Mouse (Mus musculus) myocyte (in vitro differentiated cells): ENCODE measurements at regions not wholly inside any gene's neighbourhood (a gene's known extent, or its start where the extent isn't known, plus 50 kb on each side); places are given as distances from the start of the nearest gene placed in this dataset.

Experiments
- H3K27me3 ChIP-seq: one replicate; pipeline ENCODE4 v1.6.1; 2011; ENCODE audit not compliant: control insufficient read depth, insufficient read depth, insufficient read length
- H3K36me3 ChIP-seq: one replicate; pipeline ENCODE4 v1.6.1; 2011; ENCODE audit not compliant: control insufficient read depth, insufficient read depth
- H3K4me2 ChIP-seq: one replicate; pipeline ENCODE4 v1.6.1; 2011; ENCODE audit warnings: low read depth, control low read depth
- H3K4me3 ChIP-seq: one replicate; pipeline ENCODE4 v1.5.1; 2011; ENCODE audit warnings: mild to moderate bottlenecking, control low read depth, moderate library complexity
- H3K79me2 ChIP-seq: one replicate; pipeline ENCODE4 v1.6.1; 2011; ENCODE audit not compliant: control insufficient read depth, insufficient read depth
- H3ac ChIP-seq: one replicate; pipeline ENCODE4 v1.6.1; 2011; ENCODE audit not compliant: control insufficient read depth, insufficient read length
- CEBPB ChIP-seq: IDR thresholded peaks from 2 replicates; pipeline ENCODE4 v1.6.1; 2011; ENCODE audit warnings: mild to moderate bottlenecking, moderate library complexity; ENCODE audit not compliant: poor library complexity, insufficient read depth, severe bottlenecking
- E2F4 ChIP-seq: IDR thresholded peaks from one replicate; pipeline ENCODE4 v1.6.1; 2011; ENCODE audit warnings: mild to moderate bottlenecking, control low read depth, moderate library complexity; ENCODE audit not compliant: insufficient read depth
- MAX ChIP-seq: IDR thresholded peaks from one replicate; pipeline ENCODE4 v1.6.1; 2011; ENCODE audit warnings: low read depth, mild to moderate bottlenecking, control low read depth
- MYOD1 ChIP-seq, 3 experiments: IDR thresholded peaks; one replicate each; pipeline ENCODE4 v1.6.1; 2011; ENCODE audit warnings: control low read depth in 2 of 3, low read depth in 2 of 3, mild to moderate bottlenecking in 2 of 3, moderate library complexity in 1 of 3; ENCODE audit not compliant: insufficient read length in 2 of 3, control insufficient read depth in 1 of 3
- MYOG ChIP-seq, 3 experiments: IDR thresholded peaks; one replicate each; pipeline ENCODE4 v1.6.1; 2011; ENCODE audit warnings: control low read depth in 2 of 3, low read depth in 2 of 3, mild to moderate bottlenecking in 2 of 3; ENCODE audit not compliant: insufficient read length in 2 of 3, control insufficient read depth in 1 of 3, insufficient read depth in 1 of 3
- POLR2A ChIP-seq: IDR thresholded peaks from one replicate; pipeline ENCODE4 v1.6.1; 2011; ENCODE audit warnings: low read depth, mild to moderate bottlenecking, control low read depth, moderate library complexity; ENCODE audit not compliant: insufficient read length
- POLR2AphosphoS2 ChIP-seq: IDR thresholded peaks from one replicate; pipeline ENCODE4 v1.6.1; 2011; ENCODE audit warnings: low read depth, control low read depth; ENCODE audit not compliant: insufficient read length
- REST ChIP-seq: IDR thresholded peaks from one replicate; pipeline ENCODE4 v1.6.1; 2011; ENCODE audit warnings: mild to moderate bottlenecking, control low read depth, moderate library complexity; ENCODE audit not compliant: insufficient read depth, insufficient read length
- SRF ChIP-seq: IDR thresholded peaks from one replicate; pipeline ENCODE4 v1.6.1; 2011; ENCODE audit warnings: low read depth; ENCODE audit not compliant: control insufficient read depth, insufficient read length
- TCF12 ChIP-seq: IDR thresholded peaks from one replicate; pipeline ENCODE4 v1.6.1; 2011; ENCODE audit warnings: mild to moderate bottlenecking, control low read depth; ENCODE audit not compliant: poor library complexity, insufficient read depth, severe bottlenecking
- TCF3 ChIP-seq: IDR thresholded peaks from one replicate; pipeline ENCODE4 v1.6.1; 2011; ENCODE audit warnings: low read depth, control low read depth; ENCODE audit not compliant: insufficient read length
- USF1 ChIP-seq: IDR thresholded peaks from one replicate; pipeline ENCODE4 v1.6.1; 2011; ENCODE audit warnings: low read depth, mild to moderate bottlenecking, control low read depth, moderate library complexity

GRCm38 (mm10) chr8:42162441-42162840, 745.6 kb upstream of the Frg1 start:
- no peaks in the 10 kb centered on the region for H3K27me3 ChIP-seq
- no peaks in the 10 kb centered on the region for H3K36me3 ChIP-seq
- no peak overlapping the region for H3K4me3 ChIP-seq
- no peaks in the 10 kb centered on the region for H3K79me2 ChIP-seq
- H3ac ChIP-seq, result no peak overlapping the region
- TF ChIP-seq MAX (no peak), TCF12 (no peak), REST (no peak), MYOD1 (IDR thresholded peaks at IDR 0.05; ENCODE audit: control insufficient read depth in 1 of 3, insufficient read length in 2 of 3, low read depth in 2 of 3) (no peak), TCF3 (no peak), POLR2A (no peak), CEBPB (no peak), MYOG (IDR thresholded peaks at IDR 0.05; ENCODE audit: control insufficient read depth in 1 of 3, insufficient read depth in 1 of 3, insufficient read length in 2 of 3, low read depth in 2 of 3) (no peak)
- no peak overlapping the region for H3K4me2 ChIP-seq

- no peak overlapping the region for H3K4me3 ChIP-seq
- no peak overlapping the region for H3ac ChIP-seq
- no peaks in the 10 kb centered on the region for H3K36me3 ChIP-seq
- no peaks in the 10 kb centered on the region for H3K27me3 ChIP-seq
- TF ChIP-seq POLR2A (no peak), USF1 (no peak), MYOD1 (IDR thresholded peaks at IDR 0.05; ENCODE audit: control insufficient read depth in 1 of 3, insufficient read length in 2 of 3, low read depth in 2 of 3) (no peak), TCF3 (no peak), CEBPB (no peak), MYOG (IDR thresholded peaks at IDR 0.05; ENCODE audit: control insufficient read depth in 1 of 3, insufficient read depth in 1 of 3, insufficient read length in 2 of 3, low read depth in 2 of 3) (no peak), REST (no peak), TCF12 (no peak), E2F4 (no peak), POLR2AphosphoS2 (no peak), MAX (no peak), SRF (no peak)
- H3K79me2 ChIP-seq, result no peaks in the 10 kb centered on the region
- no peak overlapping the region for H3K4me2 ChIP-seq
Measured at GRCm38 (mm10) chr8:42157006-42157405, 740.1 kb upstream of the Frg1 start.

- Histone ChIP-seq H3K36me3 (no peaks in the 10 kb centered on the region), H3K4me3 (no peak overlapping the region), H3ac (no peak overlapping the region), H3K27me3 (no peaks in the 10 kb centered on the region), H3K4me2 (no peak overlapping the region), H3K79me2 (no peaks in the 10 kb centered on the region)
- TF ChIP-seq USF1 (no peak), REST (no peak), POLR2AphosphoS2 (no peak), TCF3 (no peak), TCF12 (no peak), E2F4 (no peak), POLR2A (no peak), SRF (no peak), CEBPB (no peak), MYOD1 (IDR thresholded peaks at IDR 0.05; ENCODE audit: control insufficient read depth in 1 of 3, insufficient read length in 2 of 3, low read depth in 2 of 3) (no peak), MAX (no peak), MYOG (IDR thresholded peaks at IDR 0.05; ENCODE audit: control insufficient read depth in 1 of 3, insufficient read depth in 1 of 3, insufficient read length in 2 of 3, low read depth in 2 of 3) (no peak)
Measured at GRCm38 (mm10) chr8:42156588-42156987, 739.7 kb upstream of the Frg1 start.

- no peak overlapping the region for H3K4me2 ChIP-seq
- no peaks in the 10 kb centered on the region for H3K27me3 ChIP-seq
- no peaks in the 10 kb centered on the region for H3K79me2 ChIP-seq
- TF ChIP-seq MYOG (IDR thresholded peaks at IDR 0.05; ENCODE audit: control insufficient read depth in 1 of 3, insufficient read depth in 1 of 3, insufficient read length in 2 of 3, low read depth in 2 of 3), result no peak
- no peak for TF ChIP-seq REST
- no peak for TF ChIP-seq E2F4
- no peak for TF ChIP-seq TCF12
- TF ChIP-seq MYOD1 (IDR thresholded peaks at IDR 0.05; ENCODE audit: control insufficient read depth in 1 of 3, insufficient read length in 2 of 3, low read depth in 2 of 3), result no peak
- H3ac ChIP-seq, result no peak overlapping the region
- H3K4me3 ChIP-seq, result no peak overlapping the region
- no peaks in the 10 kb centered on the region for H3K36me3 ChIP-seq
Measured at GRCm38 (mm10) chr8:42144685-42145084, 727.8 kb upstream of the Frg1 start.

GRCm38 (mm10) chr8:42144220-42144619, 727.3 kb upstream of the Frg1 start:
- no peak for TF ChIP-seq REST
- no peak for TF ChIP-seq TCF12
- TF ChIP-seq SRF, result no peak
- TF ChIP-seq TCF3, result no peak
- TF ChIP-seq MAX, result no peak
- no peak for TF ChIP-seq POLR2A
- no peak for TF ChIP-seq USF1
- no peak for TF ChIP-seq CEBPB
- no peak for TF ChIP-seq MYOG (IDR thresholded peaks at IDR 0.05; ENCODE audit: control insufficient read depth in 1 of 3, insufficient read depth in 1 of 3, insufficient read length in 2 of 3, low read depth in 2 of 3)
- TF ChIP-seq E2F4, result no peak
- no peak for TF ChIP-seq MYOD1 (IDR thresholded peaks at IDR 0.05; ENCODE audit: control insufficient read depth in 1 of 3, insufficient read length in 2 of 3, low read depth in 2 of 3)
- no peak for TF ChIP-seq POLR2AphosphoS2
- no peaks in the 10 kb centered on the region for H3K27me3 ChIP-seq
- H3ac ChIP-seq, result no peak overlapping the region
- no peaks in the 10 kb centered on the region for H3K36me3 ChIP-seq
- no peak overlapping the region for H3K4me3 ChIP-seq
- H3K4me2 ChIP-seq, result no peak overlapping the region
- no peaks in the 10 kb centered on the region for H3K79me2 ChIP-seq
